Mouse (Mus musculus) leukemia stem cell, adult 10-12 weeks (primary cell): ENCODE data around the gene B4galnt2. TPM values are rescaled to one million over a fixed set of nuclear protein-coding genes. Genes with fewer than 3 reads are reported as not detected.

Source experiments
- polyA plus RNA-seq: library from polyadenylated mRNA; stranded (reverse); fragments of >175 nt; gene quantifications from 2 replicates; pipeline ENCODE4 v1.2.3, GENCODE M21; 2012; ENCODE audit warnings: low replicate concordance

The B4galnt2 gene
- not detected in 2 replicates for polyA plus RNA-seq

DNA sequence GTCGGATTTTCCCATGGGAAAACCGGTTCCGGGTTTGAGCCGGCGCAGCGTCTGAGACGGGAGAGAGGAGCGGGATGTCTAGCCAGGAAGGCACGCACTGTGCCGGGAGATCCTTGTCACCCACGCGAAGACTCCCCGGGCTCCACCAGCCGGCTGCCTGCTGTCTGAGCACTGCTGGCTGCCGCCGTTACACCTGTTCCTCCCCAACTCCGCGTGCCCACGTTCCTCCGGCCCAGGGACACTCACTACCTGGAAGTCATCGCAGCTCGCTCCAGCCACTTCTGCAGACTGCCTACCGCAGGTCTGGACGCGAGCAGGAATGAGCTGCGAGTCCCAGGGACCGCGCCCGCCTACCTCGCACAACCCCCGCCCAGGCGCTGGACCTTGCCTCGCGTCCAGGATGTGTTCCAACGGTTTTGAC, at the start of gene B4galnt2:
B4galnt2 (minus strand) TSS at position 321 of the 421 bp plus-strand sequence.

DNA sequence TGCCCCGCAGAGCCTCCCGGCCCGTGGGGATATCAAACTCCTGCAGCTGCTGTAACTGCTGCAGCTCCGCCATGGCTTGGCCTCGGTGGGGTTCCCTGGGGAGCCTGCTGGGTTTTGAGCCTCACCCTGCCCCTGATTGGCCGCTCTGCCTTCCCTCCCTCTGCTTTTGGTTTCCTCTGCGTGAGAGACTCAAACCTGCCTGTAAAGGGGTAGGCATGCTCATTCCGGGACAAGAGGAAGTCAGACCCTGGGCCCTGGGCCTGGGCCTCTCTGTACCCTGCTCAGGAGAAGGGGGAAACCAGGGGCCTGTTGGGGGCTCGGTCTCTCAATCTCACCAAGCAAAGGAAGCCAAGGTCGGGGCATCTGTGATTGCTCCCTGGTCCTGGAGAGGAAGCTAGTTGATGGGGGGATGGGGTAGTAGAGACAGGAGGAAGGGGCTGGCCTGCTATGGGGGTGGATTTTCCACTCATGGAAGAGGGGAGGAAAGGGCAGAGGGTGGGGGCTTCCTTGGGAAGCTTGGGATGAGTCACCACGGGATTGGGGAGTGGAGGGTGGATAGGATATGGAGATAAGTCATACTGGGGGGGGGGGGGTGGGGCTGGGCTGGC, 72.5 kb downstream of the B4galnt2 start, which contains the start of gene Abi3:
Abi3 (minus strand) TSS at position 403 of the 608 bp plus-strand sequence.

DNA sequence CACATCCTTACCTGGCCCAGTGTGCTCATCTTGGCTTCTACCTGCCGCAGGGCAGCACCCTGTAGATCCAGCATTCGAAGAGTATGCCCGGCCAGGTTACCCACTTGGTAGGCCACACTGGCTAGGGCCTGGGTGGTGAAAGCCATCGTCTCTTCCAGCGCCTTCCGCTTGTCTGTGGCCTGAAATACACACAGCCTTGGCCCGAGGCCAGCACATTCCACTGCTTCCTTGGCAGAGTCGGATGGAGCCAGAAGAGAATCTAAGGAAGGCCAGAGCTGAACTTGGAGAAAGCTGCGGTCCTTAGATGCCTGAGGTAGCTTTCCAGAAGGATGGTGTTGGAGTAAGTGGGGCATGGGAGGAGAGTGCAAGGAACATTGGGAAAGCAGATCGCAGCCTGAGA, 77.6 kb downstream of the B4galnt2 start, which contains the start of gene Gngt2:
Gngt2 (plus strand) TSS at position 158 of the 400 bp plus-strand sequence.

DNA sequence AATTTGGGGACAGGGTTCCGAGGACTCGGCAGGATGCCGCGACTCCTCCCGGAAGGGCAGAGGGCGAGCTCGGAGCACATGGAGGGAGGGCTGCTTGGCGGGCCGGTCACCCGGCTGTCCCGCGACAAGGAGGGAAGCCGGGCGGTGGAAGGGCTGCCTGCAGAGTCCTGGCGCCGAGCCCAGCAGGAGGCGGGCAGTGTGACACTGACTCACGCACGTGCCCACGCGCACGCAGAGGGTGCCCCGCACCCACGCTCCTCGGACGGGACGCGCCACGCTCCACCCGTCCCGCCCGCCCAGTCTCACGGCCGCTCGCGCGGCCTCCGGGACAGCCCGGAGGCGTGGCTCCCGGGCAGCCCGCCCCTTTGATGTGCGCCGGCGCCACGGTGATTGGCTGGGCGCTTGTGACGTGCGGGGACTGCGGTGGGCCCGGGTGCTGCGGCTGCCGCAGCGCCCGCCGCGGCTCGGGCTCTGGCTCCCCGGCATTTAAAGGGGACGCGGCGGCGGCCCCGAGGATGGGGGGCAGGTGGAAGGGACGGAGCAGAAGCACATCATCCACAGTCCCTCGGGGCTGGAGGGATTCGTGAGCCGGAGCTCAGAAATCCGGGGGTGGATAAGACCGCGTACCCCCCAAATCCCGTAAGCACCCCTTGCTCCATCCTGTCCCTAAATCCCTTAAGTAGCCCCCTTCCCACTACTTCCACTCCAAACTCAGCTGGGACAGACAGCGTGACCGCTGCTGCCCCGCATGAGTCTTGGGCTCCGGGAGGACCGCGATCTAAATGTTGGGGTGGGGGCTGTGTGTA, 90.4 kb downstream of the B4galnt2 start, which contains the start of gene Phospho1:
Phospho1 (plus strand) TSS at position 429 of the 806 bp plus-strand sequence.

Other genes starting within 250 kb of the B4galnt2 start
- 11.3 and 30.4 TPM in 2 replicates for gene Phb, start 247.9 kb downstream of the B4galnt2 start, polyA plus RNA-seq
- 70.4 and 75.2 TPM in 2 replicates for gene Zfp652, start 202.2 kb downstream of the B4galnt2 start, polyA plus RNA-seq
- not detected in 2 replicates for gene B130006D01Rik, start 191.3 kb downstream of the B4galnt2 start, polyA plus RNA-seq
- 113 and 134 TPM in 2 replicates for gene Phospho1, start 90.4 kb downstream of the B4galnt2 start, polyA plus RNA-seq
- gene Gngt2, start 77.7 kb downstream of the B4galnt2 start, polyA plus RNA-seq: 9.1 and 9.8 TPM in 2 replicates
- gene Abi3, start 72.4 kb downstream of the B4galnt2 start, polyA plus RNA-seq: 164 and 299 TPM in 2 replicates
- not detected in 2 replicates for gene Igf2bp1, start 91.0 kb upstream of the B4galnt2 start, polyA plus RNA-seq
- gene Gip, start 109.7 kb upstream of the B4galnt2 start, polyA plus RNA-seq: not detected in 2 replicates
- gene Snf8, start 120.0 kb upstream of the B4galnt2 start, polyA plus RNA-seq: 37.2 and 86.8 TPM in 2 replicates
- 16.2 and 20.6 TPM in 2 replicates for gene Ube2z, start 150.5 kb upstream of the B4galnt2 start, polyA plus RNA-seq
- 63.0 and 508 TPM in 2 replicates for gene Atp5g1, start 160.8 kb upstream of the B4galnt2 start, polyA plus RNA-seq
- not detected in 2 replicates for gene Calcoco2, start 197.1 kb upstream of the B4galnt2 start, polyA plus RNA-seq
- 0.10 TPM in 1 of 2 replicates, not detected in the other for gene Ttll6, start 218.9 kb upstream of the B4galnt2 start, polyA plus RNA-seq